Mouse (Mus musculus) spleen, adult 2 months (tissue): ENCODE measurements around the gene Ccdc134.

Experiments
- CTCF ChIP-seq: fragments of 200-500 bp; IDR thresholded peaks from 2 replicates; pipeline ENCODE4 v1.5.1; 2011; ENCODE audit warnings: mild to moderate bottlenecking, inconsistent platforms; ENCODE audit not compliant: insufficient read depth, insufficient read length, insufficient replicate concordance; ENCODE audit errors: extremely low read depth
- POLR2A ChIP-seq: fragments of 200-500 bp; IDR thresholded peaks from 2 replicates; pipeline ENCODE4 v1.6.1; 2011; ENCODE audit warnings: low read depth, low read length, inconsistent platforms

GRCm38 (mm10) chr15:82156298-82156697 lies 28.6 kb downstream of the Ccdc134 start:
- TF ChIP-seq CTCF (no peak), POLR2A (no peak)
